Mouse (Mus musculus) A20 (cell line): ENCODE measurements at regions not wholly inside any gene's neighbourhood (a gene's known extent, or its start where the extent isn't known, plus 50 kb on each side); places are given as distances from the start of the nearest gene placed in this dataset.

Source experiments
- DNase-seq: peaks from one replicate; pipeline ENCODE4 v3.0.0-alpha.2; 2011; ENCODE audit warnings: low read depth, low spot score

- DNase-seq = no peak
These were observed 2151.8 kb downstream of the 4930444P10Rik start for GRCm38 (mm10) chr1:13941351-13941750.

- no peak for DNase-seq
These were observed 2154.8 kb downstream of the 4930444P10Rik start for GRCm38 (mm10) chr1:13938344-13938743.

- no peak for DNase-seq
These were observed 2157.1 kb downstream of the 4930444P10Rik start for GRCm38 (mm10) chr1:13935938-13936491.

- no peak for DNase-seq
These were observed 2164.4 kb downstream of the 4930444P10Rik start for GRCm38 (mm10) chr1:13928679-13929078.

- no peak for DNase-seq
These were observed 2165.2 kb downstream of the 4930444P10Rik start for GRCm38 (mm10) chr1:13927964-13928363.

- no peak for DNase-seq
These were observed 2167.1 kb downstream of the 4930444P10Rik start for GRCm38 (mm10) chr1:13925994-13926393.

- DNase-seq = no peak
These were observed 2177.9 kb downstream of the 4930444P10Rik start for GRCm38 (mm10) chr1:13915216-13915615.

GRCm38 (mm10) chr1:13879126-13879525 is 2214.0 kb downstream of the 4930444P10Rik start:
- DNase-seq = no peak

GRCm38 (mm10) chr1:13873925-13874324 is 2219.2 kb downstream of the 4930444P10Rik start:
- DNase-seq = peak; percentile 16

- DNase-seq = no peak
These were observed 2220.6 kb downstream of the 4930444P10Rik start for GRCm38 (mm10) chr1:13872536-13872935.

GRCm38 (mm10) chr1:13870631-13871286 is 2222.4 kb downstream of the 4930444P10Rik start:
- no peak for DNase-seq

GRCm38 (mm10) chr1:13865713-13866112 is 2227.4 kb downstream of the 4930444P10Rik start:
- no peak for DNase-seq

- no peak for DNase-seq
These were observed 2229.4 kb downstream of the 4930444P10Rik start for GRCm38 (mm10) chr1:13863712-13864111.

- DNase-seq = no peak
These were observed 2232.0 kb downstream of the 4930444P10Rik start for GRCm38 (mm10) chr1:13861070-13861511.

GRCm38 (mm10) chr1:13860469-13860868 is 2232.7 kb downstream of the 4930444P10Rik start:
- DNase-seq = no peak

- no peak for DNase-seq
These were observed 2233.4 kb downstream of the 4930444P10Rik start for GRCm38 (mm10) chr1:13859723-13860122.

GRCm38 (mm10) chr1:13858371-13859018 is 2234.6 kb downstream of the 4930444P10Rik start:
- no peak for DNase-seq

GRCm38 (mm10) chr1:13856998-13857397 is 2236.1 kb downstream of the 4930444P10Rik start:
- DNase-seq = no peak

- no peak for DNase-seq
These were observed 2242.0 kb downstream of the 4930444P10Rik start for GRCm38 (mm10) chr1:13851144-13851543.

GRCm38 (mm10) chr1:13849071-13849470 is 2244.1 kb downstream of the 4930444P10Rik start:
- DNase-seq = no peak

- no peak for DNase-seq
These were observed 2246.7 kb downstream of the 4930444P10Rik start for GRCm38 (mm10) chr1:13846336-13846865.

GRCm38 (mm10) chr1:13840309-13840622 is 2252.9 kb downstream of the 4930444P10Rik start:
- no peak for DNase-seq
